Mouse (Mus musculus): ENCODE data around the gene Rbms1. TPM values are rescaled to one million over a fixed set of nuclear protein-coding genes. Genes with fewer than 3 reads are reported as not detected.

Gene Rbms1
- polyA plus RNA-seq, 1 experiment from 2014 or later, result 117 TPM

DNA sequence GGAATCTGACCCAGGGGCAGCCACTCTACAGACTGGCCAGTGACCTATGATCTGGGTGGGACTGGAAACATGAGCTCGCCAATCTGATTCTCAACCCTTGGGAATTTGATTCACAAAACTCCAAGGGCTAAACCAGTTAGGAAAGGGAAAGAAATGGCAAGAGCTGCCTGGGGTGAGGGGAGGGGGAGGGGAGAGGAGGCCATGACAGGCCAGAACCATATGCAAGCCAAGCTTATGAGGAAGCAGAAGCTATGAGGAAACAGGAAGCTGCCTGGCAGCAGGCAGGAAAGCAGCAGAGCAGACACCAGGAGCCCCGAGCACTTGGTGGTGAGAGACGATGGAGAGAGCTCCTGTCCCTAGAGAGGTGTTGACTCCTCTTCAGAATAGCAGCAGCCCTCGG is 79.1 kb downstream of the Rbms1 start:
- Histone ChIP-seq H3K36me3 (0 out of 2 replicates have a peak, but pooled peaks cover 1% of the 10 kb centered on the region), H3K4me3 (replicated peaks) (no peak overlapping the region), H3K27ac (peak overlapping the region; percentile 76), H3K9ac (no peak overlapping the region), H3K9me3 (replicated peaks) (no peaks in the 10 kb centered on the region), H3K27me3 (no peaks in the 10 kb centered on the region), H3K4me2 (no peak overlapping the region), H3K4me1 (peaks cover 41% of the 10 kb centered on the region)
- peak; percentile 26; the same call in 1 of the 2 replicates for ATAC-seq (replicated peaks; ENCODE audit: low FRiP score)
- WGBS, result 22% methylated on average over 4 of the region's 4 CpGs

DNA sequence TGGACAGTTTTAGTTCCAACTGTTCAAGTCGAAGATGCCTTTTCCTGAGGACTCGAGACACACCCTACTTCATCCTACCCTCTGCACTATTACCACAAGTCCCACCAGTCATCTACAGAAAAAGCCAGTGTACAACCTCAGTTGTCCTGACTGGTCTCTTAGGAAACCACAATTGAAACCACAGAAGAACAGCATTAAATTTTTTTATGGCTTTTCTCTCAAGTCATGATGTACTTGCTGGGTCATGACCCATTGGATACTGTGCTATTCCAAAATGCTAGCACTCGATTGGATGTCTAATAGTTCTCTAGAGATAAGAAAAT is 80.0 kb downstream of the Rbms1 start:
- Histone ChIP-seq H3K4me2 (no peak overlapping the region), H3K9ac (no peak overlapping the region), H3K36me3 (0 out of 2 replicates have a peak, but pooled peaks cover 10% of the 10 kb centered on the region), H3K27me3 (no peaks in the 10 kb centered on the region), H3K4me3 (replicated peaks) (no peak overlapping the region), H3K4me1 (peaks cover 50% of the 10 kb centered on the region), H3K27ac (no peak overlapping the region), H3K9me3 (replicated peaks) (no peaks in the 10 kb centered on the region)
- WGBS, result 58% methylated on average over 3 of the region's 3 CpGs
- no peak for ATAC-seq (replicated peaks; ENCODE audit: low FRiP score)

DNA sequence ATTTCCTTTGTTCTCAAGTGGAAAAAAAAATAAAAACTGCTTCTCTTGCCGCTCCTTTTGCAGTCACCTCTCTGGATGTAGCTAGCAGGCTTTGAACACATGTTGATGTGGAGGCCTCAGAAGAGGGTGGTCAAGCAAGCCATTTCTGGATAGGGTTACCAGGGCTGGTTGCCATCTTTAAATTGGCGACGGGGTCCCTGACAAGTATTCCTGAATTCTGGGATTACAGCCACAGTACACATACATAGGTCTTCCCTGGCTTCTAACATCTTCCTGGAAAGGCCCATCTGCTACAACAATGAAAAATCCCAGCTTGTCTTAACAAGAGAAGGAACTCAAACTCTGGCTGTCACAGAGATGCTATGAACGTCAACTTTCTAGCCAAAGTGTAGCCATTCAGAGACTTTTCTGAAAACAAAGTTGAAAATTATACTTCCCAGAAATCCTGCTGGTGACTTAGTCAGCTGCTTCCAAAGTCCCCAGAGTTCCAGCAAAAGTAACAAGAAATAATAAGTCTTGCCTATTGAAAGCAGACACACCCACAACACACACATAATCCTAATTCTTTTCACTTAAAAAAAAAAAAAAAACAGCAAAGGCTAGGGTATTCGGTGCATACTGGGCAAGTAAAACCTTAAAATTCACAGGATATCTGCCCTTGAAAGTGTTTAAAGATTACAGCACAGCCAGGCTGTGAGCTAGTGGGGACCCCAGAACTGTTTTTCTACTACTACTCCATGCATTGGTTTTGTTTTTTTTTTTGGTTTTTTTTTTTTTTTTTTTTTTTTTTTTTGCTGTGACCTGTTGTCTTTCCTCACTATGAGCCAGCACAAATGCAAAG is 80.6 kb downstream of the Rbms1 start:
- Histone ChIP-seq H3K4me1 (peaks cover 54% of the 10 kb centered on the region), H3K9ac (no peak overlapping the region), H3K4me3 (replicated peaks) (no peak overlapping the region), H3K36me3 (0 out of 2 replicates have a peak, but pooled peaks cover 10% of the 10 kb centered on the region), H3K27me3 (no peaks in the 10 kb centered on the region), H3K4me2 (peak overlapping the region; percentile 89; the same call in 1 of the 2 replicates), H3K27ac (peak overlapping the region; percentile 90), H3K9me3 (replicated peaks) (no peaks in the 10 kb centered on the region)
- 44% methylated on average over 5 of the region's 5 CpGs for WGBS
- no peak for ATAC-seq (replicated peaks; ENCODE audit: low FRiP score)

DNA sequence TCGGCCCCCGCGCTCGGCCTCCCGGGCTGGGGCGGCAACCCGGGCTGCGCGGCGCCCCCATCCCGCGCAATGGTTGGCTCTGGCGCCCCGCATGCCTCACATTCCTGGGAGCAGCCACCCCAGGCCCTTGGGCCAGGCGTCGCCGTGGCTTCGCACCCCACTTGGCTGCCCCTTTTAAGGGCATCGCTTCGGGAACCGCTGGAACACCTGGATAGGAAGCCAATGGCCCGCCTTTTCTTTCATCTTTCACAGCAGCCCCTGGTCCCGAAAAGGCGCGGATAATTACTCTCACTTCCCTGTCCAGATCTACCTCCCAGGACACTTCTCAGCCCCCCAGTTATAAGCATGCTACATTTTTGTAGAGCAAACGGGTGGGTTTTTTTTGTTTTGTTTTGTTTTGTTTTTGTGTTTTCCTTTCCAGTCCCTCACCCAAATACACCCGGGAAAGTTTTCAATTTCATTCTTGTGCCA is 81.4 kb downstream of the Rbms1 start:
- Histone ChIP-seq H3K36me3 (0 out of 2 replicates have a peak, but pooled peaks cover 10% of the 10 kb centered on the region), H3K4me3 (replicated peaks) (peak overlapping the region; percentile 68), H3K9me3 (replicated peaks) (no peaks in the 10 kb centered on the region), H3K4me1 (peaks cover 61% of the 10 kb centered on the region), H3K9ac (peak overlapping the region; percentile 80), H3K27me3 (no peaks in the 10 kb centered on the region), H3K27ac (peak overlapping the region; percentile 90), H3K4me2 (peak overlapping the region; percentile 89)
- ATAC-seq (replicated peaks; ENCODE audit: low FRiP score), result no peak; the same call in 1 of the 2 replicates
- under 1% methylated on average over 25 of the region's 27 CpGs for WGBS

DNA sequence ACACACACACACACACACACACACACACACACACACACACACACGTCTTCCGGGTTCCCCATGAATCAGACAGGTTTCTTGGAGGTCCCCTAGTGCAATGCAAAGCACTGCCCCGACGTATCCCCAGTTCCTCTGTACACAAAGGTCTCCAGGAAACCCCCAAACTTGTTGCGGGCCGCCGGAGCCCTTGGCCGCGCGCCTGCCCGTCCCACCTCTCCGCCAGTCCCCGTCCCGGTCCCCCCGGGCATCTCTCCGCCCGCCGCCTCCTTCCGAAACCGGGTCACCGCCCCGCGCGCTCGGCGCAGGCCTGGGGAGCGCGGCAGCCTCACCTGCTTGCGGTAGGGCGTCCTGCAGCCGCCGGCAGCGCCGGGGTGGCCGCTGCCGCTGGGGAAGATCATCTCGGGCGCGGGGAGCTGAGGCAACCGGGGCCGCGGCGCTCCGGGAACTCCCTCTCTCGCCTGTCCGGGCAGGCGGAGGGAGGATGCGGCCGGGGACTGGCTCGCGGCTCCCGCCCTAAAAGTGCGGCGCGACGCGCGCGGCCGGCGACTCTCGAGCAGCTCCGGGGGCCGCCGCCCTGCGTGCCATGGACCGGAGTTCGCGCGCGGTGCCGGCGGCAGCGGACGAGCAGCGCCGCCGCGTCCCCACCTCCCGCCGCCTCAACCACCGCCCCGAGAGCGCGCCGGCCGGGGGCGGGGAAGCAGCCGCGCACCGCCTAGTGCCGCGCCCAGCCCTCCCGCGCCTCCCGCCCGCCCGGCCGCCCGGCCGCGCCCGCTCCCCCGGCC is 82.0 kb downstream of the Rbms1 start:
- H3K36me3 ChIP-seq, result 0 out of 2 replicates have a peak, but pooled peaks cover 10% of the 10 kb centered on the region
- peak overlapping the region; percentile 90 for H3K27ac ChIP-seq
- H3K27me3 ChIP-seq, result no peaks in the 10 kb centered on the region
- no peaks in the 10 kb centered on the region for H3K9me3 ChIP-seq (replicated peaks)
- H3K4me1 ChIP-seq, result peaks cover 66% of the 10 kb centered on the region
- WGBS, result under 1% methylated on average over 84 of the region's 104 CpGs
- peak overlapping the region; percentile 89 for H3K4me2 ChIP-seq
- peak overlapping the region; percentile 68 for H3K4me3 ChIP-seq (replicated peaks)
- H3K9ac ChIP-seq, result peak overlapping the region; percentile 80
- ATAC-seq (replicated peaks; ENCODE audit: low FRiP score), result peak; percentile 91

DNA sequence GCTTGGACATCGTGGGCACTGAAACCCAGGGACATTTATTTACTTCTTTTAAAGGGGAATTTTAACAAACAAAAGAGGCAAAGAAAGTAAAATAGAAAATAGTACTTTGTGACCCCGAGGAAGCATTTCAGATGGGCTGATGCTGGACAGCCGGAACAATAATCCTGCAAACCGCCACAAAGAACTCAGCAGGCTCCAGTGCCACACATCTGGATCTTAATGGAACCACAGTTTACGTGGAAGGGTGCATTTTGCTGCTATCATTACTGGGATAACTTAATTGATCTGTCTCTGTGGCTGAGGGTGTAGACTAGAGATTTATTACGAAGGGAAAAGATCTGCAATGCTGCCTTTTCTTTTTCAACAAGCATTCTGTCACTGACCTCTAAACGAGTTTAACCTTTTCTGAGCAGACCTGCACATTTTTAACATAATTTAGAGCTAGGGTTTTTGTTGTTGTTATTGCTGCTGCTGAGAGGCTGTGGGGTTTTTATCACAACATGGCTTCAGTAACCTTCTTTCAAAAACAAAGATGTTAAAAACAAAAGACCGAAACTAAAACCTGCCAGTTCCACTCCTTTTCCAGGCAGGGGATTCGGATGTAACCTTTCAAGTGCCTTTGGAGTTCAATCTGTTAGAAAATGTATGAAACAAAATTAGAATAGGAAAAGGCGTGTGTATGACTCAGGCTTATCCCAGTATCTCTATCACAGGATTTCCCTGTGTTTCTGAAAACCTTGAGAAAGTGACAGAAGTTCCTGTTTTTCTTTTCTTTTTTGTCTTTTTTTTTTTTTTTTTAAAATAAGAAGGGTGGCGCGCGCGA is 82.8 kb downstream of the Rbms1 start:
- no peaks in the 10 kb centered on the region for H3K9me3 ChIP-seq (replicated peaks)
- peak overlapping the region; percentile 68 for H3K4me3 ChIP-seq (replicated peaks)
- WGBS, result 6% methylated on average over 14 of the region's 14 CpGs
- H3K27me3 ChIP-seq, result no peaks in the 10 kb centered on the region
- ATAC-seq (replicated peaks; ENCODE audit: low FRiP score), result no peak
- H3K27ac ChIP-seq, result peak overlapping the region; percentile 90
- 0 out of 2 replicates have a peak, but pooled peaks cover 10% of the 10 kb centered on the region for H3K36me3 ChIP-seq
- H3K4me2 ChIP-seq, result peak overlapping the region; percentile 89
- peak overlapping the region; percentile 80 for H3K9ac ChIP-seq
- H3K4me1 ChIP-seq, result peaks cover 74% of the 10 kb centered on the region

DNA sequence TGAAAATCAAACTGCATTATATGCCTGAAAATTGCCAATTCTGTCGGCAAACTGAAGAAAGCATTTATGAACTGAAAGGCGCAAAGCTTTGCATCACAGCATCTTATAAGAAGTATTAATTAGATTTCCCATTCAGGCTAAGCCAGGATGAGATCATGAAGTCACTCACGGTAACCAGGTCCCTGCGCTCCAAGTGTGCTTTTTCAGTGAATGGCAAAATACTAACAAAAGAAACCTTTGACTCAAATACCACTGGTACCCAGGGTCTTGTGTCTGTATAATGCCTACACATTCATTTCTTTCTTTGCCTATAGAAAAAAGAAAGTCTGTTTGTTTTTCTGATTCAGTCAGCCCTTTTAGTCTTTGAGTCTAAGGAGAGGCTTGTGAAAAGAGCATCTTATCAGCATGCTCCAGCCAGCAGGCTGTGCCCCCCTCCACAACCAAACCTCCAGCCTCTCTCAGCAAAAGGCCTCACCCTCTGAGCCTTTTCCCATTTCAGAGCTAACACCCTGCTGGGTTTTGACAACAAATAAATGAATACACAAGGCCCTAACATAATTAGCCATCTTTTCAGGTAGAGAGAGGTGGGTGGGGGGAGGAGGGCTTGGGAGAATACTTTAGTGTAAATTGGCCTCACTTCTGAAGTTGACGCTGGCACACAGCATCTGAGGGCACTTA is 83.7 kb downstream of the Rbms1 start:
- no peak overlapping the region for H3K27ac ChIP-seq

DNA sequence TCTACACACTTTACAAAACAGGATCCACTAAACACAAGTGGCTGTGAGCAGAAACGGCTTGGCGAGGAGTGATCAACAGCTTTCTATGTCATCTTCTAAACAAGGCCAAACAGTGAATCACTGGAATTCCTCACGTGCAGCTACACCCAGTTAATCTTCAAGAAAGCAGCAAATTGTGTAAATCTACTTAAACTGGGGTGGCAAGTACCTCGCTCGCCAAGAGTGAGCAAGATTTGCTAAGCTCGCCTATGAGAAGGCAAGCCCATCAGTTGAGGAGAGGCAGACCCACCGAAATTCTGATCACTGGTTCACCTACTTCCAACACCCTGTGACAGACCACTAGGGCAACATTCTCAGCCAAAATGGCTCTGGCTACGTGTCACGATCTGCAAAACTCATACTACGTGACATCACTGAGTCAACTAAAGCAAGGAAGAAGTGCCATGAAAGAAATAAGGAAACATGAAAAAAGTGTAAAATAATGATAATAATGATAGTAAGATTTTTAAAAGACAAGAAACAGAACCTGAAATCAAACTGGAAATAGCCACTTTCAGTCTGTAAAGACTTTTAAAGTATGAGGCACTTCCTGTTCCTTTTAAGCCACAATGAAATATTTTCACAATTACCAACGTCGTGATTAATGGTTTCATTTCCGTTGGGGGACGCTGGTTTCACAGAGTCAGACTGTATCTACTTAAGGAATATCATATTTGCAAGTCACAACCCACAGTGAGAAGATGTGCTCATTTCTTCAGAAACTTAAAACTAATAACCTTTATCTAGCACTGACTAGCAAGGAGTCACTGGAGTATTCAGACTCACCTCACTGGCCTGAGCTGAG is 85.2 kb downstream of the Rbms1 start:
- no peak overlapping the region for H3K9ac ChIP-seq
- ATAC-seq (replicated peaks; ENCODE audit: low FRiP score), result no peak
- 56% methylated on average over 14 of the region's 14 CpGs for WGBS
- peak overlapping the region; percentile 28; the same call in 1 of the 2 replicates for H3K4me2 ChIP-seq
- no peak overlapping the region for H3K4me3 ChIP-seq (replicated peaks)
- H3K36me3 ChIP-seq, result 0 out of 2 replicates have a peak, but pooled peaks cover 10% of the 10 kb centered on the region
- no peaks in the 10 kb centered on the region for H3K9me3 ChIP-seq (replicated peaks)
- peaks cover 81% of the 10 kb centered on the region for H3K4me1 ChIP-seq
- H3K27me3 ChIP-seq, result no peaks in the 10 kb centered on the region
- peak overlapping the region; percentile 37; the same call in 1 of the 2 replicates for H3K27ac ChIP-seq

More for the DNA sequence above, 83.7 kb downstream of the Rbms1 start:
- peaks cover 79% of the 10 kb centered on the region for H3K4me1 ChIP-seq
- peak overlapping the region; percentile 89 for H3K4me2 ChIP-seq
- H3K9ac ChIP-seq, result 0 out of 2 replicates have a peak overlapping the region, but pooled peaks have one; percentile 80
- H3K4me3 ChIP-seq (replicated peaks), result peak overlapping the region; percentile 68
- no peaks in the 10 kb centered on the region for H3K9me3 ChIP-seq (replicated peaks)
- no peaks in the 10 kb centered on the region for H3K27me3 ChIP-seq
- ATAC-seq (replicated peaks; ENCODE audit: low FRiP score), result no peak
- 0 out of 2 replicates have a peak, but pooled peaks cover 10% of the 10 kb centered on the region for H3K36me3 ChIP-seq
- 71% methylated on average over 5 of the region's 5 CpGs for WGBS

DNA sequence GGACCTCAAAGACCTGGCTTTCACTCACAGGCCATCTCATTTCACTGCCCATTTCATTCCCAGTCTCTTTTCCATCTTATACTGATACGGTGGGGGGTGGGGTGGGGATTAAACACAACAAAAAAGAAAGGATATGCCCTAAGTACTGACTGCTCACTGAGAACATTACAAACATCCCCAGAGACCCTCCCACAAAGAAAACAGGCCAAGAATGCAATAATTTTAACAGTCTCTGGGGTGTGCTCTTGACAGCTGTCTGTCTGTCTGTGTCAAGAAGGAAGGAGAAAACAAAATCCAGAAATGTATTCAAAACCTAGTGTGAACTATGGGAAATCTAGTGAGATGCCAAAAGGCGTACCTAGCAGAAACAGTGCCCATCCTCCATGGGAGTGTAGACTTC is 86.1 kb downstream of the Rbms1 start:
- no peaks in the 10 kb centered on the region for H3K27me3 ChIP-seq
- H3K27ac ChIP-seq, result no peak overlapping the region
- H3K9me3 ChIP-seq (replicated peaks), result no peaks in the 10 kb centered on the region
- peaks cover 81% of the 10 kb centered on the region for H3K4me1 ChIP-seq
- 0 out of 2 replicates have a peak, but pooled peaks cover 10% of the 10 kb centered on the region for H3K36me3 ChIP-seq
- WGBS, result 70% methylated on average over 2 of the region's 2 CpGs
- ATAC-seq (replicated peaks; ENCODE audit: low FRiP score), result no peak
- H3K4me3 ChIP-seq (replicated peaks), result no peak overlapping the region
- H3K4me2 ChIP-seq, result no peak overlapping the region
- no peak overlapping the region for H3K9ac ChIP-seq

DNA sequence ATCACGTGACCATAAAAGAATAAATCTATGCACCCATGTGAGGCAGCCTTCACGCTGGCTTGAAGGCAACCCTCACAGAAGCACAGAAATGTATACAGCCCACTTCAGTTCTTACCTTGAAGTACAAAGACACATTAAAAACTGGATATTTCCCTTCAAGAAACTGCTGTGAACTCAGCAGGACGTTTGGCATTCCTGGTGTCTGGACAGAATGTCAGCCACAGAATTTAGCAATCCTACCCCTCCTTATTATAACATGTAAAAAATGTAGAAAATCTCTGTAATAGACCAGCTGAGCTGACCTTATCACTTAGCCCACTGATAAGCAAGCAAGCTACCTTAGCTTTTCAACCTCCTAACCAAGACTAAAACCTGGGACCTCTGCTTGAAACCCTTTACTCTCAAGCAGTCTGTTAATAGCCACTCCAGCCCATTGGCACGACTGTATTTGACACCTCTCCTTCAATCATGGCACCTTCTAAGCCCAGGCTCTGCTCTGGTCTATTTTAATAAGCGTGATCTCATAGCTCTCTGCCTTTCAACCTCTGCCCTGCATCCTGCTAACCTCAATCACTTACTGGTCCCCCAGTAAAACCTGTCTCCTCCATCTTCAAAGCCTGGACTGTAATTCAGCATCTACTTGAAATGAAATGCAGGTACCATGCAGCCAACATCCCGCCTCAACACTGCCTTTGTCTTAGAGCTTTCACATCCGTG is 90.7 kb downstream of the Rbms1 start:
- WGBS, result 62% methylated on average over 7 of the region's 7 CpGs
- H3K27ac ChIP-seq, result no peak overlapping the region
- H3K36me3 ChIP-seq, result no peaks in the 10 kb centered on the region
- no peak overlapping the region for H3K4me3 ChIP-seq (replicated peaks)
- ATAC-seq (replicated peaks; ENCODE audit: low FRiP score), result no peak
- no peaks in the 10 kb centered on the region for H3K9me3 ChIP-seq (replicated peaks)
- no peak overlapping the region for H3K4me2 ChIP-seq
- no peak overlapping the region for H3K9ac ChIP-seq
- H3K27me3 ChIP-seq, result no peaks in the 10 kb centered on the region
- H3K4me1 ChIP-seq, result peaks cover 79% of the 10 kb centered on the region

Data from kidney, embryonic 15.5 days (tissue).